15 mouse cellular contexts compared by ENCODE assay signal in the genomic region with DNA sequence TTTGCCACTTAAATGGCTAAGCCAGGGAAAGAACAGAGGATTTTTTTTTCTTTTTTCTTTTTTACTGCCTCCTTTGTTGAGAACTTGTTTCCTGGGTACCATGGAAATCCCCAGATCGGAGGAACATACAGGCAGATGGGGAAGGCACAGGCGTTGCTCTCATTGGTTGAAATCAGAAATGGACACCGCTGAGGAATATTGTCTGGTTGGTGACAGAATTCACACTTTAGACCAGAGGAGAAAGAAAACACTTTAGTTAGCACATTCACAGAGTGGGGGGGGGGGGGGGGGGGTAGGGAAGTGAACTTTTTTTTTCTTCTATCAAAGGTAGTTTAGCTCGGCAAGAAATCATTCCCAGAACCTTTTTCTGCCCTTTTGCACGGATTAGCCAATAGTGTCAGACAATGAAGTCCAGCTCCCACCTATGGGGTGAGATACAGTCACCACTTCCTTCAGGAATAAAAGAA.
DNase-seq lines count a peak whose midpoint lies in the region; ATAC-seq lines count a peak whose summit lies in the region.
"Had no signal": no experiment of that assay in that cellular context is flagged by ENCODE, and none has a peak within 500 bp of the region (broad histone marks: within the 10 kb centered on the region; RNA-seq: fewer than 3 reads in every experiment).

No protein-coding gene starts in this region.

- H3K9me3 ChIP-seq in heart, embryonic 14.5 days (ENCODE audit: control insufficient read depth, low read length), result no peaks in the 10 kb centered on the region
- H3K9me3 ChIP-seq in lung, embryonic 16.5 days (ENCODE audit: control insufficient read depth, low read length), result 0 out of 2 replicates have a peak, but pooled peaks cover 3% of the 10 kb centered on the region
- no peaks in the 10 kb centered on the region for H3K9me3 ChIP-seq in embryonic facial prominence, embryonic 11.5 days (replicated peaks; ENCODE audit: control insufficient read depth, low read length)

- H3K4me1 ChIP-seq in heart, embryonic 14.5 days (ENCODE audit: control insufficient read depth in 2 of 2, insufficient read depth in 2 of 2, low read length in 2 of 2), result peaks cover 18 to 29% of the 10 kb centered on the region in 2 experiments
- H3K4me1 ChIP-seq in lung, embryonic 16.5 days (replicated peaks; ENCODE audit: control insufficient read depth, insufficient read depth, low read length), result peaks cover 10% of the 10 kb centered on the region
- H3K4me1 ChIP-seq in embryonic facial prominence, embryonic 11.5 days (ENCODE audit: control insufficient read depth, insufficient read depth, low read length), result 0 out of 2 replicates have a peak, but pooled peaks cover 3% of the 10 kb centered on the region

- peak overlapping the region; percentile 61 for H3K4me2 ChIP-seq in heart, embryonic 14.5 days (ENCODE audit: low read length)
- H3K4me2 ChIP-seq in lung, embryonic 16.5 days (ENCODE audit: low read depth, low read length), result peak overlapping the region; percentile 30
- H3K4me2 ChIP-seq in embryonic facial prominence, embryonic 11.5 days (ENCODE audit: low read depth, low read length), result no peak overlapping the region

- peak; percentile 5 for DNase-seq in CD4-positive, CD25-positive, alpha-beta regulatory T cell, adult 2 months (ENCODE audit: low read depth, low spot score)
- DNase-seq in heart, adult 9 months (ENCODE audit: low spot score in 2 of 2), result no peak
- DNase-seq in lung, adult 18-20 months, result no peak
- DNase-seq in embryonic facial prominence, embryonic 11.5 days (ENCODE audit: low spot score), result peak; percentile 43
- no peak for DNase-seq in adrenal gland, postnatal 10 days
- DNase-seq: cerebellum, adult 9-11 months; liver; right cerebral cortex, postnatal 14 days; thymus, postnatal 25 days had no signal

- no peaks in the 10 kb centered on the region for H3K27me3 ChIP-seq in heart, embryonic 14.5 days (ENCODE audit: control insufficient read depth, insufficient read depth, low read length)
- H3K27me3 ChIP-seq in lung, embryonic 16.5 days (ENCODE audit: control insufficient read depth, insufficient read depth, low read depth, low read length), result no peaks in the 10 kb centered on the region
- H3K27me3 ChIP-seq in embryonic facial prominence, embryonic 11.5 days (ENCODE audit: control insufficient read depth, insufficient read depth, low read length), result no peaks in the 10 kb centered on the region

- WGBS in heart, embryonic 14.5 days, result 39% methylated on average over 5 of the region's 5 CpGs
- 23% methylated on average over 5 of the region's 5 CpGs for WGBS in lung, embryonic 16.5 days
- 34% methylated on average over 5 of the region's 5 CpGs for WGBS in embryonic facial prominence, embryonic 11.5 days

- H3K4me3 ChIP-seq in heart, embryonic 14.5 days (ENCODE audit: control insufficient read depth in 1 of 2, insufficient read depth in 1 of 2, low read depth in 1 of 2, low read length in 2 of 2), result no peak overlapping the region
- no peak overlapping the region for H3K4me3 ChIP-seq in lung, embryonic 16.5 days (ENCODE audit: low read length)
- H3K4me3 ChIP-seq in embryonic facial prominence, embryonic 11.5 days (ENCODE audit: low read depth, low read length), result no peak overlapping the region

- no peak overlapping the region for H3K9ac ChIP-seq in heart, embryonic 14.5 days (ENCODE audit: low read length)
- H3K9ac ChIP-seq in lung, embryonic 16.5 days (ENCODE audit: low read length), result no peak overlapping the region
- H3K9ac ChIP-seq in embryonic facial prominence, embryonic 11.5 days (replicated peaks; ENCODE audit: low read length), result no peak overlapping the region

- H3K27ac ChIP-seq in heart, embryonic 14.5 days (replicated peaks in 1 of 2; ENCODE audit: control insufficient read depth in 1 of 2, insufficient read depth in 1 of 2, low read depth in 2 of 2, low read length in 2 of 2), result peak overlapping the region; percentile 83 to 93
- H3K27ac ChIP-seq in lung, embryonic 16.5 days (ENCODE audit: low read length), result peak overlapping the region; percentile 65
- H3K27ac ChIP-seq in embryonic facial prominence, embryonic 11.5 days (replicated peaks; ENCODE audit: low read depth, low read length), result no peak overlapping the region
- H3K27ac ChIP-seq: macrophage had no signal

- ATAC-seq in CD4-positive, CD25-positive, alpha-beta regulatory T cell, adult 4 months, result no peak
- no peak for ATAC-seq in heart, embryonic 14.5 days (ENCODE audit: insufficient number of reproducible peaks, insufficient read depth, low FRiP score, low read depth)
- ATAC-seq in lung, embryonic 16.5 days (ENCODE audit: low read depth), result no peak
- no peak for ATAC-seq in embryonic facial prominence, embryonic 11.5 days (replicated peaks; ENCODE audit: insufficient number of reproducible peaks, low FRiP score, low TSS enrichment, low read depth)
- ATAC-seq: activated CD4-positive, CD25-positive, alpha-beta regulatory T cell, adult 4 months; hindbrain, embryonic 16.5 days had no signal

- no peaks in the 10 kb centered on the region for H3K36me3 ChIP-seq in heart, embryonic 14.5 days (ENCODE audit: control insufficient read depth, insufficient read depth, low read length)
- H3K36me3 ChIP-seq in lung, embryonic 16.5 days (ENCODE audit: control insufficient read depth, insufficient read depth, low read length), result no peaks in the 10 kb centered on the region
- no peaks in the 10 kb centered on the region for H3K36me3 ChIP-seq in embryonic facial prominence, embryonic 11.5 days (replicated peaks; ENCODE audit: control insufficient read depth, insufficient read depth, low read depth, low read length)

Comparison
In these comparisons a context has a peak if more than half of its experiments do, and no peak if none do; other contexts are left out.
1. DNase-seq: peak in CD4-positive, CD25-positive, alpha-beta regulatory T cell, adult 2 months (single experiment) and embryonic facial prominence, embryonic 11.5 days (single experiment); none in heart, adult 9 months (0 of 2), lung, adult 18-20 months (0 of 2) and adrenal gland, postnatal 10 days (single experiment).